Mouse (Mus musculus) kidney, postnatal 4 days (tissue): ENCODE results near the gene Olfr672.
"Not testable (repeated sequence)": the region's sequence is repeated elsewhere in the genome, so short reads cannot be mapped to it uniquely, and the experiment has no call there.

Source experiments
- DNase-seq, 2 experiments: peaks; one replicate each; pipeline ENCODE4 v3.0.0; 2021; ENCODE audit warnings: mixed read lengths in 2 of 2

Olfr672 gene

DNA sequence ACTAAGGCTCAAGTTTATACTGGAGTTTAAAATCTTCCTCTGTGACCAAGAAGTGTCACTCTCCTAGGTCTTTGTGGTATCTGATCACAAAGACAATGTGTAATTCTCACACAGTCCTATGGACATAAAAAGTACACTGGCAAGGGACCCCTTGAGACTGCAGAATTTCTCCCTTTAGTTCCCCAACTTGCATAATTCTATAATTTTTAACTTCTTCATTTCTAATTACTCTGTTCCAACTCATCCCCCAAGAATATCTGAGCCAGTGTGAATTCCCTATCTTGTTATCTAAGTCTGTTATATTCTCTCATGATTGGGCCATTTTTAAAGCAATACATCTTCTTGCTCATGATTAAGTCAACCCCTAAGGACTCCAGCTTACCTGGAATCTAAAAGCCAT is at the start of gene Olfr672:
Gene Olfr672 (minus strand): TSS at position 101 of the 400 bp plus-strand sequence.
- no peak for DNase-seq

DNA sequence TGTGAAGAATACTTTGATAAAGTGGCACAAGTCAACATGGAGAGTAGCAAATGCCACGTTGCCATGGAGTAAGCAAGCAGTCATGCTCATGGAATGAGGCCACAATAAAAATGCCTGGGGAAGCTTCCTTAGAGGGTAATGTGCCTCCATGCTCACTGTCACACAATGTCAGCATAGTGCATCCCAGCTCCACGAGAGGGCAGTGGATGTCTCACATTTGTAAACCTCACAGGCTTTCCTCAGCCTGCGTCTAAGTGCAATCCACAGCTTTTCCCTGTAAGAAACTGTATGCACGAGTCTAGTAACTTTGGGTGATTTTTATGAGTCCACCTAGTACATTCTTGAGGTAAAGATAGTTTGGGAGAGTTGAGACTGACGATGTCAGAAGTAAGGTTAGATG is 32.0 kb upstream of the Olfr672 start:
- not testable (repeated sequence) for DNase-seq

DNA sequence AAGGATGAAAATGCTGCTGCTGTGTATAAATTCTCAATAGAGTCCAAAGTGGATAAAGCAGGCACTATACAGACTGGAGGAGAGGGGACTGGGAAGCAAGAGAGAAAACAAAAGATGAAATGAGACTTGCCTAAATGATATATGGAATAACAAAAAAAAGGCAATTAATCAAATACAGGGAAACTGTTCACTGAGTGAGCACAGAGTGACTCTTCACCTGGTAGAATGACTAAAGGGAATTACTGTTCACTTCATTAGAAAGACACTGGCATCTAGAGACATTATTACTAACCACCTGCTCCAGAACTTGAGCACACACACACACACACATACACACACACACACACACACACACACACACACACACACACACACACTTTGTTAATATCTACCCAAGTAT is 30.6 kb upstream of the Olfr672 start, which contains the start of gene Olfr676:
Gene Olfr676 (plus strand): TSS at position 301 of the 400 bp plus-strand sequence.
- DNase-seq, result no peak

DNA sequence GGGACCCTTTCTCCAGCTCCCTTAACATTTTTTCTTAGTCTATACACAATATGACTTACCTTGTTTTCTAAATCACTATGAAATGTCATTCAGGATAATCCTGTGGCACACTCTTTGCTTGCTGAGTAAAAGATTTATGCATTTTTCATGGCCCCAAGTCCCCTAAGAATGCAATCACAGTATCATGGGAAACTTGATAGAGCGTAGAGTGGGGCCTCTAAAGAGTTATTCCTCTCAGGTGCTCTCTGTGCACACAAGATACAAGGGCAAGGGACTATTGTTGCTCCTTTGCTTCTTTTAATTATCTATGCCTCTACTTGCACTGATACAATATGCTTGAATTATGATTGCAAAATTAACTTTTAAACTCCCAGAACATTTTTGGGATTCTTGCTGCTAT is 26.5 kb upstream of the Olfr672 start, which contains the start of gene Olfr675:
Gene Olfr675 (minus strand): TSS at position 101 of the 400 bp plus-strand sequence.
- no peak for DNase-seq

DNA sequence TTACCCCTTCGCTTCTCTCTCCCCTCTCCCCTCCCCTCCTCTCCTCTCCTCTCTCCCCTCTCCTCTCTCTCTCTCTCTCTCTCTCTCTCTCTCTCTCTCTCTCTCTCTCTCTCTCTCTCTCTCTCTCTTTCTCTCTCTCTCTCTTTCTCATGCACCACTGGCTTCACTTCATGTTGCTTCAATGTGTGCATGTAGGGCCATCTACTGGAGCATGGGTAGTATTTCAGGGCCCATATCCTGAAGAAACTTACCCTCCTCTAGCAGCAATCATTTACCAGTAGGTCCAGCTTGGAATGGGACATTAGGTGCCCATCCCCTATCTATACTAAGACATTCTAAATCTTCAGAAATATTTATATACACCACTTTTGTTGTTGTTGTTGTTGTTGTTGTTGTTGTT is 20.7 kb upstream of the Olfr672 start:
- DNase-seq, result no peak

DNA sequence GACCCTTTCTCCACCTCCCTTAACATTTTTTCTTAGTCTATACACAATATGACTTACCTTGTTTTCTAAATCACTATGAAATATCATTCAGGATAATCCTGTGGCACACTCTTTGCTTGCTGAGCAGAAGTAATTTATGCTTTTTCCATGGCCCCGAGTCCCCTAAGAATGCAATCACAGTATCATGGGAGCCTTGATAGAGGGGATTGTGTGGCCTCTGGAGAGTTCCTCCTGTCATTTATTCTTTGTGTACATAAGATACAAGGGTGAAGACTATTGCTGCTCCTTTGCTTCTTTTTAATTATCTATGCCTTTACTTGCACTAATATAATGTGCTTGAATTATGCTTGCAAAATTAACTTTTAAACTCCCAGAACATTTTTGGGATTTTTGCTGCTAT is 22.8 kb downstream of the Olfr672 start, which contains the start of gene Olfr671:
Gene Olfr671 (minus strand): TSS at position 101 of the 400 bp plus-strand sequence.
- DNase-seq, result no peak

DNA sequence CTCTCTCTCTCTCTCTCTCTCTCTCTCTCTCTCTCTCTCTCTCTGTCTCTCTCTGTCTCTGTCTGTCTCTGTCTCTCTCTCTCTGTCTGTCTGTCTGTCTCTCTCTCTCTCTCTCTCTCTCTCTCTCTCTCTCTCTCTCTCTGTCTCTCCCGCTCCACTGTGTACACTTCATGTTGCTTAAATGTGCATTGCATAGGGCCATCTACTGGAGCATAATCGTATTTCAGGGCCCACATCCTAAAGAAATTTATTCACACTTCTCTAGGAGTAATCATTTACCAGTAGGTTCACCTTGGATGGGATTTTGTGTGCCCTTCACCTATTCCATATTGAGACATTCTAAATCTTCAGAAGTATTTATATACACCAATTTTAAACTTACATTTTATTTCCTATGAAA is 29.3 kb downstream of the Olfr672 start:
- DNase-seq, result not testable (repeated sequence)

DNA sequence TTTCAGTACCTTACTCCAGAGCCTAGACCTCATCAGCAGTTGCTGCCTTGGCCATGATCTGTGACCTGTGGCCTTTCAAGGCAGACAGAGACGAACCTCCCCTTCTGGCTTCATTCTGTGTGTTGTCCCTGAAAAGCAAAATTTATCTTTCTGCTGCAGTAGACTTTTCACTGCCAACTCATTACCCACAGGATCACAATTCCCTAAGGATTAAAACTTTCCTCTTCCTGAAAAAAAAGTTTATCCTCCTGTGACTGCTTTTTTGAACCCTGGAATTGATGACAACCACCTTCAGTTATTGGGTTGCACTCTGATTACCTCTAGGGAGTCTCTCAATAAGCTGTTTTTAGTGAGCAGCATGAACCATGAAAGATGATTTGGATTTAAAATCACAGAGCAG is 39.3 kb downstream of the Olfr672 start, which contains the start of gene Olfr670:
Gene Olfr670 (minus strand): TSS at position 101 of the 400 bp plus-strand sequence.
- no peak for DNase-seq

DNA sequence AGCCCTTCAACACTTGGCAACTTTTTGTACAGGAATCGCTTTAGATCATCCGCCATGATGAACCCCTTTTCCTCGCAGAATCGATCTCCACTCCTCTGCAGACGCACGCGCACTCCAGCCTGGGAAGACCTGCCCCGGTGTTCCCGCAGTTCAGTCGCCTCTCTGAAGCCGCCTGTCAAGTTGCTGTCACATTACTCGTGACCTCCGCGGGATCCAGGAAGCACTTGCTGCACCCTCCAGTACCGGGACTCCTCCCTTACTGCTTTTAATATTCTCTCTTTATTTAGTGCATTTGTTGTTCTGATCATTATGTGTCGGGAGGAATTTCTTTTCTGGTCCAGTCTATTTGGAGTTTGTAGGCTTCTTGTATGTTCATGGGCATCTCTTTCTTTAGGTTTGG is 51.6 kb downstream of the Olfr672 start:
- not testable (repeated sequence) for DNase-seq
